20 mouse cellular contexts compared by ENCODE assay signal in genomic region chr17:27332076-27332475, GRCm38 (mm10).
DNase-seq lines count a peak whose midpoint lies in the region; ATAC-seq and TF ChIP-seq lines count a peak whose summit lies in the region.
"Had no signal": no experiment of that assay in that cellular context is flagged by ENCODE, and none has a peak within 500 bp of the region (broad histone marks: within the 10 kb centered on the region; RNA-seq: fewer than 3 reads in every experiment).

No protein-coding gene starts in this region.

- H3K9me3 ChIP-seq in kidney, embryonic 15.5 days (replicated peaks): no peaks in the 10 kb centered on the region
- no peaks in the 10 kb centered on the region for H3K9me3 ChIP-seq in stomach, embryonic 16.5 days (replicated peaks; ENCODE audit: control insufficient read depth, low read length)
- H3K9me3 ChIP-seq in heart, embryonic 11.5 days (replicated peaks; ENCODE audit: control insufficient read depth, low read length): no peaks in the 10 kb centered on the region
- H3K9me3 ChIP-seq: embryonic facial prominence, embryonic 12.5 days; forebrain, embryonic 12.5 days; heart, embryonic 12.5 days; hindbrain, embryonic 10.5 days had no signal

- peak; percentile 62 for DNase-seq in kidney, adult 9 months
- no peak for DNase-seq in testis, postnatal 10 days (ENCODE audit: low spot score)
- peak; percentile 40 for DNase-seq in NIH3T3 (ENCODE audit: low read depth)
- no peak for DNase-seq in cerebellum, postnatal 36 days
- DNase-seq: adrenal gland, postnatal 14 days; cerebellum, adult 11-12 months; cerebellum, adult 9-11 months; gastrocnemius, postnatal 10 days; heart, adult 18-20 months had no signal

- no peak overlapping the region for H3K4me3 ChIP-seq in kidney, embryonic 15.5 days (replicated peaks)
- H3K4me3 ChIP-seq in testis, adult 2 months (ENCODE audit: control insufficient read depth, low read depth, low read length): no peak overlapping the region
- no peak overlapping the region for H3K4me3 ChIP-seq in stomach, embryonic 16.5 days (replicated peaks; ENCODE audit: low read length)
- no peak overlapping the region for H3K4me3 ChIP-seq in heart, embryonic 11.5 days (ENCODE audit: low read depth, low read length)
- H3K4me3 ChIP-seq: embryonic facial prominence, embryonic 12.5 days; forebrain, embryonic 12.5 days; heart, embryonic 12.5 days; hindbrain, embryonic 10.5 days had no signal

- WGBS in kidney, embryonic 15.5 days: 69% methylated on average over 4 of the region's 4 CpGs
- WGBS in stomach, embryonic 16.5 days: 63% methylated on average over 4 of the region's 4 CpGs
- 86% methylated on average over 4 of the region's 4 CpGs for WGBS in heart, embryonic 11.5 days (ENCODE audit: insufficient replicate concordance)

- H3K27ac ChIP-seq in kidney, embryonic 15.5 days: no peak overlapping the region
- peak overlapping the region; percentile 74 for H3K27ac ChIP-seq in testis, adult 2 months (ENCODE audit: control insufficient read depth, insufficient read depth, low read depth, low read length)
- no peak overlapping the region for H3K27ac ChIP-seq in stomach, embryonic 16.5 days (ENCODE audit: low read length)
- H3K27ac ChIP-seq in heart, embryonic 11.5 days (ENCODE audit: low read depth, low read length): no peak overlapping the region
- H3K27ac ChIP-seq: embryonic facial prominence, embryonic 12.5 days; forebrain, embryonic 12.5 days; hindbrain, embryonic 10.5 days; hindbrain, embryonic 14.5 days had no signal

- no peak; the same call in 1 of the 2 replicates for TF ChIP-seq POLR2A in testis, adult 2 months (IDR thresholded peaks at IDR 0.05; ENCODE audit: control insufficient read depth, low read depth, low read length)

- H3K4me2 ChIP-seq in kidney, embryonic 15.5 days: no peak overlapping the region
- H3K4me2 ChIP-seq in stomach, embryonic 16.5 days (ENCODE audit: low read depth, low read length): no peak overlapping the region
- no peak overlapping the region for H3K4me2 ChIP-seq in heart, embryonic 11.5 days
- H3K4me2 ChIP-seq: embryonic facial prominence, embryonic 12.5 days; forebrain, embryonic 12.5 days; heart, embryonic 12.5 days; hindbrain, embryonic 14.5 days had no signal

- H3K27me3 ChIP-seq in kidney, embryonic 15.5 days: no peaks in the 10 kb centered on the region
- H3K27me3 ChIP-seq in testis, adult 2 months (ENCODE audit: control insufficient read depth, insufficient read depth, low read length): no peaks in the 10 kb centered on the region
- no peaks in the 10 kb centered on the region for H3K27me3 ChIP-seq in stomach, embryonic 16.5 days (ENCODE audit: control insufficient read depth, insufficient read depth, low read length)
- H3K27me3 ChIP-seq in heart, embryonic 11.5 days (ENCODE audit: control insufficient read depth, insufficient read depth, low read length): peaks cover 3% of the 10 kb centered on the region; the same call in 1 of the 2 replicates

- no peaks in the 10 kb centered on the region for H3K36me3 ChIP-seq in kidney, embryonic 15.5 days
- no peaks in the 10 kb centered on the region for H3K36me3 ChIP-seq in testis, adult 2 months (ENCODE audit: control insufficient read depth, insufficient read depth, low read length)
- no peaks in the 10 kb centered on the region for H3K36me3 ChIP-seq in stomach, embryonic 16.5 days (ENCODE audit: control insufficient read depth, insufficient read depth, low read length)
- no peaks in the 10 kb centered on the region for H3K36me3 ChIP-seq in heart, embryonic 11.5 days (ENCODE audit: control insufficient read depth, insufficient read depth, low read length)
- H3K36me3 ChIP-seq: embryonic facial prominence, embryonic 12.5 days; forebrain, embryonic 12.5 days; heart, embryonic 12.5 days; hindbrain, embryonic 10.5 days had no signal

- peaks cover 33% of the 10 kb centered on the region for H3K4me1 ChIP-seq in kidney, embryonic 15.5 days
- peaks cover 37% of the 10 kb centered on the region for H3K4me1 ChIP-seq in testis, adult 2 months (ENCODE audit: control insufficient read depth, insufficient read depth, low read length)
- H3K4me1 ChIP-seq in stomach, embryonic 16.5 days (ENCODE audit: control insufficient read depth, insufficient read depth, low read length): no peaks in the 10 kb centered on the region
- peaks cover 12% of the 10 kb centered on the region; the same call in 1 of the 2 replicates for H3K4me1 ChIP-seq in heart, embryonic 11.5 days (ENCODE audit: control insufficient read depth, insufficient read depth, low read length)

- TF ChIP-seq CTCF in testis, adult 2 months (IDR thresholded peaks at IDR 0.05; ENCODE audit: control insufficient read depth, insufficient read depth, insufficient replicate concordance, low read depth, low read length): no peak

- ATAC-seq in kidney, embryonic 15.5 days (replicated peaks; ENCODE audit: low FRiP score): no peak
- peak; percentile 39; the same call in 1 of the 2 replicates for ATAC-seq in stomach, embryonic 16.5 days (ENCODE audit: insufficient read depth, low FRiP score)
- no peak for ATAC-seq in heart, embryonic 11.5 days (replicated peaks; ENCODE audit: insufficient number of reproducible peaks, low FRiP score, low TSS enrichment)
- ATAC-seq: activated CD4-positive, CD25-positive, alpha-beta regulatory T cell, adult 4 months; forebrain, embryonic 16.5 days had no signal

- H3K9ac ChIP-seq in kidney, embryonic 15.5 days: no peak overlapping the region
- H3K9ac ChIP-seq in stomach, embryonic 16.5 days (ENCODE audit: low read length): no peak overlapping the region
- no peak overlapping the region for H3K9ac ChIP-seq in heart, embryonic 11.5 days (ENCODE audit: low read depth, low read length)
- H3K9ac ChIP-seq: embryonic facial prominence, embryonic 12.5 days; forebrain, embryonic 12.5 days; heart, embryonic 12.5 days; hindbrain, embryonic 14.5 days had no signal

Comparison
In these comparisons a context has a peak if more than half of its experiments do, and no peak if none do; other contexts are left out.
1. DNase-seq: peak in kidney, adult 9 months (single experiment) and NIH3T3 (single experiment); none in testis, postnatal 10 days (single experiment) and cerebellum, postnatal 36 days (0 of 2).